Mouse (Mus musculus) megakaryocyte, embryonic 14.5 days (primary cell): ENCODE results near the gene Slc34a3. TPM values are rescaled to one million over a fixed set of nuclear protein-coding genes. Genes with fewer than 3 reads are reported as not detected.

Source experiments
- H3K27me3 ChIP-seq: replicated peaks from 2 replicates; pipeline ENCODE3; 2012; ENCODE audit warnings: inconsistent platforms
- H3K36me3 ChIP-seq: replicated peaks from 2 replicates; pipeline ENCODE3; 2012; ENCODE audit warnings: low read length, inconsistent platforms, mixed read lengths
- H3K4me1 ChIP-seq: 2 replicates; pipeline ENCODE4 v1.6.1; 2012; ENCODE audit warnings: inconsistent platforms
- H3K4me3 ChIP-seq: replicated peaks from 2 replicates; pipeline ENCODE3; 2012; ENCODE audit warnings: moderate library complexity, mild to moderate bottlenecking, inconsistent platforms
- H3K9me3 ChIP-seq: 2 replicates; pipeline ENCODE4 v1.6.1; 2012; ENCODE audit warnings: inconsistent platforms
- FLI1 ChIP-seq: IDR thresholded peaks from 2 replicates; pipeline ENCODE4 v1.6.1; 2012; ENCODE audit warnings: low read length, inconsistent platforms, mixed read lengths
- GATA1 ChIP-seq: IDR thresholded peaks from 3 replicates; pipeline ENCODE4 v1.6.1; 2012; ENCODE audit warnings: mixed read lengths, low read length, inconsistent platforms, borderline replicate concordance
- polyA plus RNA-seq: library from polyadenylated mRNA; stranded (reverse); fragments of >175 nt; gene quantifications from 2 replicates; pipeline ENCODE4 v1.2.3, GENCODE M21; 2012; ENCODE audit warnings: low replicate concordance; ENCODE audit not compliant: insufficient read depth

Gene Slc34a3
- polyA plus RNA-seq, 1 experiment = not detected

GRCm38 (mm10) chr2:25213266-25213865 is 20.8 kb downstream of the Slc34a3 start:
- TF ChIP-seq FLI1 (no peak), GATA1 (no peak)
- H3K36me3 ChIP-seq = peaks cover 21% of the 10 kb centered on the region
- peak overlapping the region; percentile 29 for H3K4me3 ChIP-seq
- H3K4me1 ChIP-seq = peaks cover 66% of the 10 kb centered on the region
- H3K9me3 ChIP-seq = no peaks in the 10 kb centered on the region
- peaks cover 2% of the 10 kb centered on the region for H3K27me3 ChIP-seq

- Histone ChIP-seq H3K4me1 (peaks cover 79% of the 10 kb centered on the region), H3K9me3 (no peaks in the 10 kb centered on the region), H3K4me3 (peak within 1 kb of the TSS; percentile 94), H3K27me3 (peaks cover 2% of the 10 kb centered on the region), H3K36me3 (peaks cover 42% of the 10 kb centered on the region)
- no peak for TF ChIP-seq GATA1
- no peak for TF ChIP-seq FLI1
Observed at GRCm38 (mm10) chr2:25211121-25211670, 23.0 kb downstream of the Slc34a3 start, which contains the start of gene Nelfb. Nelfb (minus strand) TSS chr2:25211489.

DNA sequence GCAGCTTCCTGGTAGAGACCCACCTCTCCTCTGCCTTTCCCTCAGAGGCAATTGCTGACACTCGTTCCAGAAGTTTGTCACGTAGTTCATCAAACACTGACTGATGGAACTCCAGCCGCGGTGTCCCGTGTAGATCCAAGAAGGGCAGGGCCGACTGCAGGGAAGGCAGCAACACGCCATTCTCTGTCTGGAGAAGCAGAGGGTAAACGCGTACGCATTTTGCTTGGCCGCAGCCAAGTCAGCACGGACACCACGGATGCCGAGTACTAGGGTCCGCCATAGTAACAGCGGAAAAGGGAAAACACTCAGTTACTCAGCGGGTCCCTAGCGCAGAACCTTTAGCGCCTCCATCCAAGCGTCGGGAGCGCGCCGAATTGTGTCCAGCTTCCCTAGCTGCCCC is 23.5 kb downstream of the Slc34a3 start:
- no peaks in the 10 kb centered on the region for H3K9me3 ChIP-seq
- H3K4me3 ChIP-seq = peak overlapping the region; percentile 94
- no peak for TF ChIP-seq FLI1
- no peak for TF ChIP-seq GATA1
- H3K4me1 ChIP-seq = peaks cover 79% of the 10 kb centered on the region
- H3K27me3 ChIP-seq = peaks cover 2% of the 10 kb centered on the region
- peaks cover 47% of the 10 kb centered on the region for H3K36me3 ChIP-seq

- Histone ChIP-seq H3K36me3 (peaks cover 78% of the 10 kb centered on the region), H3K27me3 (no peaks in the 10 kb centered on the region), H3K4me3 (no peak overlapping the region), H3K4me1 (peaks cover 87% of the 10 kb centered on the region), H3K9me3 (no peaks in the 10 kb centered on the region)
- no peak for TF ChIP-seq FLI1
- TF ChIP-seq GATA1 = no peak
Observed at GRCm38 (mm10) chr2:25207593-25207992, 26.6 kb downstream of the Slc34a3 start.

DNA sequence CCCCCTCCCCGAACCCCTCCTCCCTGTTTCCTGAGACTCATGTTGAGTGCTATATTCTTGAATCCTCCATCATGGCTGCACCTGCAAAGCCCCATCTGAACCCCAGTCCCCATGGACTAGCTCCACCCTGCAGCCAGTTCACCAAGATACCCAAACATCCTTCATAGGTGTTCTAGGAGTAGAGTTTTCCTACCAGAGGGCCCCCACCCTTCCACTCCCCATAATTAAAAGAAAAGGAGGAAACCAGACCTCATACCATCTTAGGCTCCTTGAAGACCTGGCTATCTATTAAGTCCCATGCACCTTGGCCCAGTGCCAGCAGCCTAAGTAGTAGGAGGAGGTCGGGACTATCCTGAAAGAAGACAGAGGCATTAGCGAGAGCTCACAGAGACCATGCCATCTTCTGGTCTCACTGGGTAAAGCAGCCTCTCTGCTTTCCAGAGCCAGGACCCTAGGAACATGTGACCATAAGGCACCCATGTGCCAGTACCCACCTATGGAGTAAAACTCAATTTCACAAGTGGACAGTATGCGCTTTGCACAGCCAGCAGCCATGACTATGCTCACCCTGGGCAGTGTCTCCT is 30.4 kb downstream of the Slc34a3 start:
- Histone ChIP-seq H3K27me3 (no peaks in the 10 kb centered on the region), H3K4me3 (no peak overlapping the region), H3K9me3 (no peaks in the 10 kb centered on the region), H3K4me1 (peaks cover 83% of the 10 kb centered on the region), H3K36me3 (peaks cover 99% of the 10 kb centered on the region)
- TF ChIP-seq GATA1 (no peak), FLI1 (no peak)

DNA sequence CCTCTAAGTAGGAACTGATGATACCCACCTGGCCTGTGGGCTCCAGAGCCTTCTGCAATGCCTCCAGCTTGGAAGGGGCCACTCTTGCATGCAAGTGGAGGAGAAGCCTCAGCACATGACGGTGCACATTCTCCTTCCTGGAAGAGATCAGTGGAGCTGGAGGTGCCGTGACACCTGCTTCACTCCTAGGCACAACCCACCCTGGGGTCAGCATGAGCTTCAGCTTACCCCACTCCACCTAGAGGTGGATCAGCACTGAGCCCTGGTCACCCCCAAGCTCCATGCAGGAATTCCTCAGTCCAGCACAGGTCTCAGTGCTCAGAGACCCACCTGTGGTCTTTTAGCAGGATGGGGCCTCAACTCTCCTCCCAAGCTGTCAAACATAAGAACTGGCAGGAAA is 33.5 kb downstream of the Slc34a3 start:
- no peaks in the 10 kb centered on the region for H3K9me3 ChIP-seq
- no peak overlapping the region for H3K4me3 ChIP-seq
- TF ChIP-seq GATA1 (no peak), FLI1 (no peak)
- H3K4me1 ChIP-seq = peaks cover 87% of the 10 kb centered on the region
- peaks cover 79% of the 10 kb centered on the region for H3K36me3 ChIP-seq
- no peaks in the 10 kb centered on the region for H3K27me3 ChIP-seq

GRCm38 (mm10) chr2:25197946-25198345 is 36.2 kb downstream of the Slc34a3 start:
- Histone ChIP-seq H3K27me3 (no peaks in the 10 kb centered on the region), H3K4me3 (peak overlapping the region; percentile 40), H3K4me1 (peaks cover 88% of the 10 kb centered on the region), H3K9me3 (no peaks in the 10 kb centered on the region), H3K36me3 (peaks cover 79% of the 10 kb centered on the region)
- TF ChIP-seq FLI1 (no peak), GATA1 (no peak)

DNA sequence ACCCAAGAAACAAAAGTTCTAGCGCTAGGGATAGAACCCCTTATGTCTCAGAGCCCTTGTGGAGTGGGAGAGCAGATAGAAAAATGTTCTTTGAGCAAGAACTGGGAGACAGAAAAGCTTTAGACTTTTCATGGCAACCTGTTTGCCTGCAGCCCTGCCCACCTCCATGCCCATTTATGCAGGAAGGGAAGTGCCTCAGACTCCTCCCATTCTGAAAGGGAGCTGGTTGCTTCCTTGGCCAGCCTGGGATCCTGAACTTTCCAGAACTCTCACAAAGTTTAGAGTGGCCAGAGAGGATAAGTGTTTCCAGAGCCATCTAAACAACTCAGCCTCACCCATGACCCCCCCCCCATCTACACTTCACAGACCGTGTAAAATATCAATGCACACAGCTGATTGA is 37.0 kb downstream of the Slc34a3 start:
- Histone ChIP-seq H3K4me1 (peaks cover 87% of the 10 kb centered on the region), H3K36me3 (peaks cover 77% of the 10 kb centered on the region), H3K4me3 (peak overlapping the region; percentile 95)

GRCm38 (mm10) chr2:25196172-25196954 is 37.8 kb downstream of the Slc34a3 start, which contains the start of gene Tor4a:
Tor4a (minus strand) TSS chr2:25196886.
- peak within 1 kb of the TSS; percentile 95 for H3K4me3 ChIP-seq
- no peak for TF ChIP-seq GATA1
- no peak for TF ChIP-seq FLI1
- peaks cover 89% of the 10 kb centered on the region for H3K4me1 ChIP-seq
- no peaks in the 10 kb centered on the region for H3K9me3 ChIP-seq
- peaks cover 75% of the 10 kb centered on the region for H3K36me3 ChIP-seq
- no peaks in the 10 kb centered on the region for H3K27me3 ChIP-seq

More for the DNA sequence above, 37.0 kb downstream of the Slc34a3 start:
- H3K27me3 ChIP-seq = no peaks in the 10 kb centered on the region
- no peaks in the 10 kb centered on the region for H3K9me3 ChIP-seq
- no peak for TF ChIP-seq FLI1
- TF ChIP-seq GATA1 = no peak
